Mouse (Mus musculus): Measurements from ENCODE around the gene Hsd11b1. TPM values are rescaled to one million over a fixed set of nuclear protein-coding genes. Genes with fewer than 3 reads are reported as not detected.

The Hsd11b1 gene
- total RNA-seq, 2 experiments from 2014 or later: 42.9 to 52.8 TPM

GRCm38 (mm10) chr1:193230531-193230930, 33.3 kb downstream of the Hsd11b1 start:
- no peak for DNase-seq (ENCODE audit: low spot score in 2 of 2)
- Histone ChIP-seq H3K4me3 (no peak overlapping the region), H3K27ac (no peak overlapping the region)
- TF ChIP-seq CTCF (conservative IDR thresholded peaks at IDR 0.05): no peak

GRCm38 (mm10) chr1:193229570-193229969, 34.3 kb downstream of the Hsd11b1 start:
- Histone ChIP-seq H3K4me3 (no peak overlapping the region), H3K27ac (no peak overlapping the region)
- TF ChIP-seq CTCF (conservative IDR thresholded peaks at IDR 0.05): no peak
- DNase-seq (ENCODE audit: low spot score in 2 of 2): no peak

GRCm38 (mm10) chr1:193227537-193227936, 36.3 kb downstream of the Hsd11b1 start:
- no peak overlapping the region for H3K4me3 ChIP-seq
- H3K27ac ChIP-seq: peak overlapping the region; percentile 74
- no peak for DNase-seq (ENCODE audit: low spot score in 2 of 2)

GRCm38 (mm10) chr1:193226724-193227522, 37.0 kb downstream of the Hsd11b1 start:
- Histone ChIP-seq H3K27ac (peak overlapping the region; percentile 74), H3K4me3 (no peak overlapping the region)
- TF ChIP-seq CTCF (conservative IDR thresholded peaks at IDR 0.05): no peak
- DNase-seq (ENCODE audit: low spot score in 2 of 2): no peak

More at GRCm38 (mm10) chr1:193227537-193227936, 36.3 kb downstream of the Hsd11b1 start:
- TF ChIP-seq CTCF (conservative IDR thresholded peaks at IDR 0.05): no peak

GRCm38 (mm10) chr1:193226114-193226513, 37.8 kb downstream of the Hsd11b1 start:
- no peak for TF ChIP-seq CTCF (conservative IDR thresholded peaks at IDR 0.05)
- no peak overlapping the region for H3K4me3 ChIP-seq
- no peak for DNase-seq (ENCODE audit: low spot score in 2 of 2)
- peak overlapping the region; percentile 74; the same call in 1 of the 2 replicates for H3K27ac ChIP-seq

- DNase-seq (ENCODE audit: low spot score in 2 of 2): no peak
- no peak overlapping the region for H3K4me3 ChIP-seq
- no peak for TF ChIP-seq CTCF (conservative IDR thresholded peaks at IDR 0.05)
- H3K27ac ChIP-seq: peak overlapping the region; percentile 4; the same call in 1 of the 2 replicates
These were observed 38.3 kb downstream of the Hsd11b1 start for GRCm38 (mm10) chr1:193225531-193225930.

GRCm38 (mm10) chr1:193220408-193220807, 43.5 kb downstream of the Hsd11b1 start:
- no peak overlapping the region for H3K27ac ChIP-seq
- no peak for TF ChIP-seq CTCF (conservative IDR thresholded peaks at IDR 0.05)
- no peak for DNase-seq (ENCODE audit: low spot score in 2 of 2)
- H3K4me3 ChIP-seq: no peak overlapping the region

- no peak overlapping the region for H3K4me3 ChIP-seq
- no peak for DNase-seq (ENCODE audit: low spot score in 2 of 2)
- TF ChIP-seq CTCF (conservative IDR thresholded peaks at IDR 0.05): no peak
- no peak overlapping the region for H3K27ac ChIP-seq
These were observed 47.9 kb downstream of the Hsd11b1 start for GRCm38 (mm10) chr1:193216000-193216399.

- TF ChIP-seq CTCF (conservative IDR thresholded peaks at IDR 0.05): no peak
- DNase-seq (ENCODE audit: low spot score in 2 of 2): no peak
- Histone ChIP-seq H3K4me3 (no peak overlapping the region), H3K27ac (no peak overlapping the region)
These were observed 49.8 kb downstream of the Hsd11b1 start for GRCm38 (mm10) chr1:193214053-193214452.

- H3K27ac ChIP-seq: no peak overlapping the region
- H3K4me3 ChIP-seq: no peak overlapping the region
- TF ChIP-seq CTCF (conservative IDR thresholded peaks at IDR 0.05): no peak
- DNase-seq (ENCODE audit: low spot score in 2 of 2): no peak
These were observed 52.5 kb downstream of the Hsd11b1 start for GRCm38 (mm10) chr1:193211371-193211770.

- DNase-seq (ENCODE audit: low spot score in 2 of 2): peak; percentile 59 to 64
- TF ChIP-seq CTCF (conservative IDR thresholded peaks at IDR 0.05): peak; percentile 94
- Histone ChIP-seq H3K4me3 (no peak overlapping the region), H3K27ac (no peak overlapping the region)
These were observed 55.7 kb downstream of the Hsd11b1 start for GRCm38 (mm10) chr1:193208178-193208577.

- no peak for DNase-seq (ENCODE audit: low spot score in 2 of 2)
- TF ChIP-seq CTCF (conservative IDR thresholded peaks at IDR 0.05): no peak
- H3K4me3 ChIP-seq: no peak within 1 kb of the TSS
- no peak within 1 kb of the TSS for H3K27ac ChIP-seq
These were observed 56.4 kb downstream of the Hsd11b1 start, which contains the start of gene Lamb3 for GRCm38 (mm10) chr1:193207503-193207902. Gene Lamb3, plus strand, starts transcription at chr1:193207699.

GRCm38 (mm10) chr1:193205431-193205830, 58.4 kb downstream of the Hsd11b1 start:
- no peak overlapping the region for H3K4me3 ChIP-seq
- no peak overlapping the region for H3K27ac ChIP-seq
- DNase-seq (ENCODE audit: low spot score in 2 of 2): no peak
- no peak for TF ChIP-seq CTCF (conservative IDR thresholded peaks at IDR 0.05)

GRCm38 (mm10) chr1:193203821-193204220, 60.1 kb downstream of the Hsd11b1 start:
- DNase-seq (ENCODE audit: low spot score in 2 of 2): no peak
- H3K27ac ChIP-seq: no peak overlapping the region
- TF ChIP-seq CTCF (conservative IDR thresholded peaks at IDR 0.05): no peak
- H3K4me3 ChIP-seq: no peak overlapping the region
